Mouse (Mus musculus): Measurements from ENCODE around the gene Ube2o.

DNA sequence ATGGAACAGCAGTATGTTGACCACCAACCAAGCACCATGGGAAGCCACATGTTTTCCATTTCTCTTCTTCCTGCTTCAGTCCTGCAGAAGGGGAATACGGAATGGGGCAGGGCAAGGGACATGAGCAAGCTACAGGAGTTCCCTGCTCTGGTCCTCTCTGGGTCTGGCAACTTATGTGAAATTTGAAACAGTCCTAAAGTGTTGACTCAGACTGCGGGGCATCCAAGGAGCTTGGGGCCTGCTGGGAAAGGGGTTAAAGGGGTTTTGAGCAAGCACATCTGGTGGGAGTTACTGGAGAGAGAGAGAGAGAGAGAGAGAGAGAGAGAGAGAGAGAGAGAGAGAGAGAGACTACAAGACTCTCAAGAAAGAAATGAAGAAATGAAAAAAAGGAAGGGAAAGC, 72.6 kb downstream of the Ube2o start:
- TF ChIP-seq CTCF (IDR thresholded peaks at IDR 0.05; ENCODE audit: low read depth) = no peak
- TF ChIP-seq EP300 (IDR thresholded peaks at IDR 0.05; ENCODE audit: low read depth) = no peak
